Mouse (Mus musculus) neutrophil, adult 65 days (primary cell): Measurements from ENCODE around the gene Aurkb. TPM values are rescaled to one million over a fixed set of nuclear protein-coding genes. Genes with fewer than 3 reads are reported as not detected.

Experiments
- total RNA-seq: library from RNA; stranded (reverse); gene quantifications from 2 replicates; pipeline ENCODE4 v1.2.4, GENCODE M21; 2023

Gene Aurkb
- 66.6 and 91.0 TPM in 2 replicates for total RNA-seq

GRCm38 (mm10) chr11:69045531-69046394 lies at the start of gene Aurkb:
Aurkb (plus strand) TSS chr11:69045647.

GRCm38 (mm10) chr11:69008182-69009121 lies 37.0 kb upstream of the Aurkb start, which contains the start of gene Pfas:
Pfas (minus strand) TSS chr11:69008460.

GRCm38 (mm10) chr11:69015644-69016441 lies 29.6 kb upstream of the Aurkb start, which contains the start of gene Ctc1:
Ctc1 (plus strand) TSS chr11:69015911.

GRCm38 (mm10) chr11:69059357-69059974 lies 14.0 kb downstream of the Aurkb start, which contains the start of gene Borcs6:
Borcs6 (plus strand) TSS chr11:69059717.

GRCm38 (mm10) chr11:69070590-69071222 lies 25.3 kb downstream of the Aurkb start, which contains the start of gene Tmem107:
Tmem107 (plus strand) TSS chr11:69070806.

GRCm38 (mm10) chr11:69088103-69088855 lies 42.8 kb downstream of the Aurkb start, which contains the start of gene Vamp2:
Vamp2 (plus strand) TSS chr11:69088490.

GRCm38 (mm10) chr11:69094697-69095429 lies 49.4 kb downstream of the Aurkb start, which contains the start of gene Per1:
Per1 (plus strand) TSS chr11:69095217.

Other genes with a start within 250 kb of the Aurkb start
- gene Ndel1, start 173.8 kb upstream of the Aurkb start, total RNA-seq = 257 and 335 TPM in 2 replicates
- gene Rnf222, start 157.1 kb upstream of the Aurkb start, total RNA-seq = not detected in 2 replicates
- gene Rpl26, start 144.1 kb upstream of the Aurkb start, total RNA-seq = 419 and 636 TPM in 2 replicates
- gene Odf4, start 118.6 kb upstream of the Aurkb start, total RNA-seq = not detected in 2 replicates
- gene Arhgef15, start 88.2 kb upstream of the Aurkb start, total RNA-seq = not detected in 2 replicates
- gene Slc25a35, start 77.5 kb upstream of the Aurkb start, total RNA-seq = 1.7 and 3.3 TPM in 2 replicates
- gene Rangrf, start 70.5 kb upstream of the Aurkb start, total RNA-seq = 2.3 and 4.0 TPM in 2 replicates
- 14.2 and 18.1 TPM in 2 replicates for gene Pfas, start 37.2 kb upstream of the Aurkb start, total RNA-seq
- 26.5 and 40.5 TPM in 2 replicates for gene Ctc1, start 29.7 kb upstream of the Aurkb start, total RNA-seq
- 41.4 and 58.9 TPM in 2 replicates for gene Borcs6, start 14.1 kb downstream of the Aurkb start, total RNA-seq
- gene Tmem107, start 25.2 kb downstream of the Aurkb start, total RNA-seq = 1.4 and 1.7 TPM in 2 replicates
- 204 and 249 TPM in 2 replicates for gene Vamp2, start 42.8 kb downstream of the Aurkb start, total RNA-seq
- 481 and 552 TPM in 2 replicates for gene Per1, start 49.6 kb downstream of the Aurkb start, total RNA-seq
- not detected in 2 replicates for gene Hes7, start 74.8 kb downstream of the Aurkb start, total RNA-seq
- not detected in 2 replicates for gene 9130213A22Rik, start 76.9 kb downstream of the Aurkb start, total RNA-seq
- gene Aloxe3, start 80.2 kb downstream of the Aurkb start, total RNA-seq = not detected in 2 replicates
- gene Alox12b, start 111.3 kb downstream of the Aurkb start, total RNA-seq = not detected in 2 replicates
- gene Alox8, start 152.2 kb downstream of the Aurkb start, total RNA-seq = 0.13 TPM in 1 of 2 replicates, not detected in the other
- not detected in 2 replicates for gene Gucy2e, start 191.4 kb downstream of the Aurkb start, total RNA-seq